Mouse (Mus musculus): ENCODE results near the gene Cnbd2. TPM values are rescaled to one million over a fixed set of nuclear protein-coding genes. Genes with fewer than 3 reads are reported as not detected.

The Cnbd2 gene
- polyA plus RNA-seq, 1 experiment: not detected

DNA sequence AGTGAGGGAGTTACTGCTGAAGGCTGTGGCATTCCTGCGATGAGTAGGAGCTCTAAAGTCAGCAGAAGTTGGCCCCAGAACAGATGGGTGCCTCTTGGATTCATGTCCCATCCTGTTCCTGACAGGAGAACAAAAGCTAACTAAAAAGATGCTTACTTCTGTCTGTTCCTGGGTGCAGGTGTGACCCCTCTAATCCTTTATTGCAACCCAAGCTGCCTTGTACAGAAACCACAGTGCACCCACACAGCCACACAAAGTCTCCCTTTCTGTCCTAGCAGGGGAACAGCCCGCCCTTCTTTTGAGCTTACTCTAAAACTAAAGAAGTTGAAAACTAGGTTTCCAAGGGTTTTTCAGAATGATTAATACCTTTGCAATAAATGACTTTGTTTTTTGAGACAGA lies 23.9 kb upstream of the Cnbd2 start:
- no peak overlapping the region for H3K4me3 ChIP-seq (ENCODE audit: insufficient read depth, low read depth, low read length)
- no peaks in the 10 kb centered on the region for H3K4me1 ChIP-seq (ENCODE audit: control insufficient read depth, insufficient read depth, low read length)
- no peak for TF ChIP-seq POLR2A (IDR thresholded peaks at IDR 0.05; ENCODE audit: insufficient read depth, low read depth, low read length)
- TF ChIP-seq CTCF (IDR thresholded peaks at IDR 0.05; ENCODE audit: insufficient read depth, low read depth, low read length): no peak
- WGBS: 82% methylated on average over 2 of the region's 2 CpGs
- H3K27ac ChIP-seq (ENCODE audit: insufficient read depth, low read depth, low read length): no peak overlapping the region

DNA sequence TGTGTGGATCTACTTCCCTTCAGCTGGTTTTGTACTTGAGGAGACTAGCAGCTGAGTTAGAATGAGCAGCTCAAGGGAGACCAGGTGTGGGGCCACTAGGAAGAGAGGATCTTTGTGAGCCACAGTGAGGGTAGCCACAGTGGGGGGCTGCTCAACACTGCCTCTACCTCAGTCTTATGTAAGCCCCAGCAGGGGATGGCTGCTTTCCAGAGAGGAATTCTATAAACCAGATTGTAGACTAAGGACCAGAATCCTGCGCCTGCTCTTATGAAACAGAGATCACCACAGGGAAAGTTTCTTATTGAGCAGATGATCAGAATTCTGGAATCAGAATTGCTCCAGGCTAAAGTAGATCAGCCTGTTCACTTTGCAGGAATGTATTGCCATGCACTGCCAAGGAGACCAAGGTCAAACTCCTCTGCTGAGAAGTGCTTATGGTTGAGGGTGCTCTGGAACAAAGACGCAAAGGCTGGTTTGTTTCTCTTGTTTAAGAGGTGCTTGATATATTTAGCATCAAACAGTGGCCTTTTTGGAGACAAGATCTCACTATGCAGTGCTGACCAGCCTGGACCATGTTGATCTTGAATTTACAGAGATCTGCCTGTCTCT lies 22.4 kb upstream of the Cnbd2 start:
- 76% methylated on average over 2 of the region's 2 CpGs for WGBS
- Histone ChIP-seq H3K4me1 (ENCODE audit: control insufficient read depth, insufficient read depth, low read length) (no peaks in the 10 kb centered on the region; the same call in 1 of the 2 replicates), H3K4me3 (ENCODE audit: insufficient read depth, low read depth, low read length) (no peak overlapping the region), H3K27ac (ENCODE audit: insufficient read depth, low read depth, low read length) (peak overlapping the region; percentile 16; the same call in 1 of the 2 replicates)
- TF ChIP-seq CTCF (IDR thresholded peaks at IDR 0.05; ENCODE audit: insufficient read depth, low read depth, low read length) (no peak), POLR2A (IDR thresholded peaks at IDR 0.05; ENCODE audit: insufficient read depth, low read depth, low read length) (no peak)

DNA sequence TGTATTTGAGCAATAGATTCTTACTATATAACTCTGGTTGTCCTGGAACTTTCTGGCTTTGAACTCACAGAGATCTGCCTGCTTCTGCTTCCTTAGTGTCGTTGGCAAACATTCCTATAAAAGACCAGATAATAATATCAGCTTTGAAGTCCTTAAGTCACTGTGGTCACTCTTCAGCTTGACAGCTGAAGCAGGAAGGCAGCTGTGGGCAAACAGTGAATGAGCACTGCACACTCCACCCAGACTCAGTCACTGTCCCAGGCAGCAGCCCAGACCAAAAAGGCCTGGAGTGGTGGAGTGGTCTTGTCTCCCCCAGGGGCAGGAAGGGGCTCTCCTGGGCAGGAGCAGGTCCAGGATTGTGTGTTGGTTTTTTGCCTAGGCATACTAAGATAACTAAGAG lies 20.1 kb upstream of the Cnbd2 start:
- TF ChIP-seq POLR2A (IDR thresholded peaks at IDR 0.05; ENCODE audit: insufficient read depth, low read depth, low read length) (no peak), CTCF (IDR thresholded peaks at IDR 0.05; ENCODE audit: insufficient read depth, low read depth, low read length) (no peak)
- H3K4me1 ChIP-seq (ENCODE audit: control insufficient read depth, insufficient read depth, low read length): peaks cover 3% of the 10 kb centered on the region
- no peak overlapping the region for H3K4me3 ChIP-seq (ENCODE audit: insufficient read depth, low read depth, low read length)
- no peak overlapping the region for H3K27ac ChIP-seq (ENCODE audit: insufficient read depth, low read depth, low read length)
- WGBS: 96% methylated on average over 1 of the region's 1 CpGs

DNA sequence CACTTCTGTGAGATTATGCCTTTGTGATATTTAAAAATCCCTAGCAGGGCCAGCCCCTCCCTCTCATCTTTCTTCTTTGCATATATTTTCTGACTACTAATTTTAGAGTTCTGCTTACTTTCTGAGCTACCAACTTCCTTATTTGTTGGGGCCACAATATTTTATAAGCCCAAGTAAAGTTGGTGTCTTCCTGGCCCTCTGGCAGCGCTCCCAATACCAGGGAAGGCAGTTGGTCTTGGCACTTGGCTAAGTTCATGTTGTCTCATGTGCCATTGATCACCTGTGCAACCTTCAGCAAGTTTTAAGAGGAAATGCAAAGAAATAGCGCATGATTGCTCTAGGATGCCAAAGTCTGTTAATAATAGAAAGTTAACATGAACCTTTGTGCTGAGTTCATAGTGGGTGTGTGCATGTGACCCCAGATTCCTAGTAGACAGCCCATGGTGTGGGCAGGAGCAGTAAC lies 16.5 kb upstream of the Cnbd2 start:
- H3K4me3 ChIP-seq (ENCODE audit: insufficient read depth, low read depth, low read length): no peak overlapping the region
- H3K4me1 ChIP-seq (ENCODE audit: control insufficient read depth, insufficient read depth, low read length): peaks cover 8% of the 10 kb centered on the region
- no peak overlapping the region for H3K27ac ChIP-seq (ENCODE audit: insufficient read depth, low read depth, low read length)
- 90% methylated on average over 2 of the region's 2 CpGs for WGBS
- TF ChIP-seq CTCF (IDR thresholded peaks at IDR 0.05; ENCODE audit: insufficient read depth, low read depth, low read length): no peak
- no peak for TF ChIP-seq POLR2A (IDR thresholded peaks at IDR 0.05; ENCODE audit: insufficient read depth, low read depth, low read length)

DNA sequence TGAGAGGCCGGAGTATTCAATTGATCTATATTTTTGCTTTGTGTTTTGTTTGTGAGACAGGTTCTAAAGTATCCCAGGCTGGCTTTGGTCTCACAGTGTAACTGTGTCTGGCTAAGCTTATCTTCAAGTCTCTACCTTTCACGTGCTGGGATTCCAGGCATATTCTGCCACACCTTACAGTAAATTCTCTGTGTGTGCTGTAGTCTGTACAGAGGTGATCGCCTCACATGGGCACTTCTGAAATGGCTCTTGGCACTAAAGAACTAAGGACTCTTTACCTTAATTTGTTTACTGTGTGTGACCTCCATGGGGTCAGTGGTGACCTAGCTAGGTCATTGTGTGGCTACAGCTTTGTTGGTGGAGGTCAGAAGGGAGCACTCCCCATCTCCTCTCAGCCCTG lies 15.9 kb upstream of the Cnbd2 start:
- Histone ChIP-seq H3K27ac (ENCODE audit: insufficient read depth, low read depth, low read length) (no peak overlapping the region), H3K4me1 (ENCODE audit: control insufficient read depth, insufficient read depth, low read length) (peaks cover 8% of the 10 kb centered on the region), H3K4me3 (ENCODE audit: insufficient read depth, low read depth, low read length) (no peak overlapping the region)
- 93% methylated on average over 3 of the region's 3 CpGs for WGBS
- TF ChIP-seq CTCF (IDR thresholded peaks at IDR 0.05; ENCODE audit: insufficient read depth, low read depth, low read length) (no peak), POLR2A (IDR thresholded peaks at IDR 0.05; ENCODE audit: insufficient read depth, low read depth, low read length) (no peak)

DNA sequence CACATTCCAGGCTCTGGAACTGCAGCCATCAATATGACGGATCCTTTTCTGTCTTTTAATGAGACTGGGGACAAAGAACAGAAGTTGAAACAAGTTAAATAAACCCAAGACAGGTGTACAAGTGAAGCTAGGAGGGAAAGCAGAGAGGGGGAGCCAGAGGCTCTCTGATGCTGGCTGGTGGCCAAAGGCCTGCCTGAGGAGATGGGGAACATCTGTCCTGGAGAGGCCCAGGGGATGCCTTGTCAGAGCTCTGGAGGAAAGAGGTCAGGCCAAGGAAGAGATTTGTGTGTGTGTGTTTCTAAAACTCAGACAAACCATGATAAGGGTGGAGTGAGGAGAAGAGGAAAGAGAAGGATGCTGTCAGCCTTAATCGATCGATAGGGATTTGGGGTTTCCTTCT lies 14.4 kb upstream of the Cnbd2 start:
- Histone ChIP-seq H3K4me3 (ENCODE audit: insufficient read depth, low read depth, low read length) (no peak overlapping the region), H3K4me1 (ENCODE audit: control insufficient read depth, insufficient read depth, low read length) (peaks cover 8% of the 10 kb centered on the region), H3K27ac (ENCODE audit: insufficient read depth, low read depth, low read length) (no peak overlapping the region)
- 90% methylated on average over 3 of the region's 3 CpGs for WGBS
- no peak for TF ChIP-seq CTCF (IDR thresholded peaks at IDR 0.05; ENCODE audit: insufficient read depth, low read depth, low read length)
- TF ChIP-seq POLR2A (IDR thresholded peaks at IDR 0.05; ENCODE audit: insufficient read depth, low read depth, low read length): no peak

DNA sequence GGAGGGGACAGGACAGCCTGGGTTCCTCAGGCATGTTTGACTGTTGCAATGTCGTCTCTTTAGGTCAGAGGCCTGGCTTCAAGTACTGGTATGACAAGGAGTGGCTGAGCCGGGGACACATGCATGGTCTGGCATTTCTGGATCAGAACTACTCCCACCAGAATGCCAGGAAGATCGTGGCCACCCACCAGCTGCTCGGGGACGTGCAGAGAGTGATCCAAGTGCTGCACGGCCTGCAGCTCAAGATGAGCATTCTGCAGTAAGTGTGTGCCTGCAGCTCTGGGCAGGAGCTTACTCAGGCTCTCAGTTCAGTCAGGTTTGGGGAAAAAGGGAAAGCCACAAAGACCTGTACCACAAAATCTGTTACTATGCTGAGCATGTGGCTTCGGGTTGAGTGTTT lies 13.6 kb upstream of the Cnbd2 start:
- peaks cover 8% of the 10 kb centered on the region for H3K4me1 ChIP-seq (ENCODE audit: control insufficient read depth, insufficient read depth, low read length)
- H3K4me3 ChIP-seq (ENCODE audit: insufficient read depth, low read depth, low read length): no peak overlapping the region
- WGBS: 49% methylated on average over 7 of the region's 7 CpGs
- peak overlapping the region; percentile 41 for H3K27ac ChIP-seq (ENCODE audit: insufficient read depth, low read depth, low read length)
- TF ChIP-seq CTCF (IDR thresholded peaks at IDR 0.05; ENCODE audit: insufficient read depth, low read depth, low read length): no peak
- TF ChIP-seq POLR2A (IDR thresholded peaks at IDR 0.05; ENCODE audit: insufficient read depth, low read depth, low read length): no peak

DNA sequence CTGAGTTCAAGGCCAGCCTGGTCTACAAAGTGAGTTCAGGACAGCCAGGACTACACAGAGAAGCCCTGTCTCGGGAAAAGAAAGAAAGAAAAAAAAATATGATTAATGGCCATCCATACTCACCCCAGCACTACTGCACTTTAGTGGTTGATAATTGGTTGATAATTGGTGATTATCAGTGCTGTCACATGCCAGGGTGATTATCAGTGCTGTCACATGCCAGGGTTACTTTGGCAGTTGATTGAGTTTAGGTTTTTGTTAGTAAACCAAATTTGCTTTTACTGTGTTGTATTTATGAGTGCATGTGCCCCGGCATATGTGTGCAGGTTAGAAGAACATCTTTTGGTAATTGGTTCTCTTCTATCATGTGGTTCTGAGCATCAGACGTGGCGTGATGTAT lies 10.0 kb upstream of the Cnbd2 start:
- no peak for TF ChIP-seq CTCF (IDR thresholded peaks at IDR 0.05; ENCODE audit: insufficient read depth, low read depth, low read length)
- no peak for TF ChIP-seq POLR2A (IDR thresholded peaks at IDR 0.05; ENCODE audit: insufficient read depth, low read depth, low read length)
- Histone ChIP-seq H3K4me3 (ENCODE audit: insufficient read depth, low read depth, low read length) (no peak overlapping the region), H3K4me1 (ENCODE audit: control insufficient read depth, insufficient read depth, low read length) (peaks cover 5% of the 10 kb centered on the region), H3K27ac (ENCODE audit: insufficient read depth, low read depth, low read length) (no peak overlapping the region)
- WGBS: 83% methylated on average over 4 of the region's 4 CpGs

DNA sequence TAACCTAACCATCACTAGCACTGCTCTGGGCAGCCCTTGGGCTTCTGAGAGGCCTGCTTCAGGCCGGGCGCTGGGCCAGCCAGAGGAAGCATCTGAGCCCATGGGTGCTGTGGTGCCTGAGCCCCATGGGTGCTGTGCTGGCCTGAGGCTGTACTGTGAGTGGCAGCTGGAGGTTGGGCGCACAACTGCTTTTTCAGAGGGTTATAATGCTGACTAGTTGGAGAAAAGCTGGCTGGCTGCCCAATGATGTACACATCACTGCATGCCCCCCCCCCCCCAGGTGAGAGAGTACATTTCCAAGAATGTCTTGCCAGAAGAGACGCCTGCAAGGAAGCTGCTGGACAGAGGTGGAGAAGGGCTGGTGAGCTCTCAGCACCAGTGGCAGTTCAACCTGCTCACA lies 7.7 kb upstream of the Cnbd2 start:
- WGBS: 94% methylated on average over 4 of the region's 4 CpGs
- TF ChIP-seq CTCF (IDR thresholded peaks at IDR 0.05; ENCODE audit: insufficient read depth, low read depth, low read length): no peak
- no peak for TF ChIP-seq POLR2A (IDR thresholded peaks at IDR 0.05; ENCODE audit: insufficient read depth, low read depth, low read length)
- no peaks in the 10 kb centered on the region for H3K4me1 ChIP-seq (ENCODE audit: control insufficient read depth, insufficient read depth, low read length)
- H3K4me3 ChIP-seq (ENCODE audit: insufficient read depth, low read depth, low read length): no peak overlapping the region
- H3K27ac ChIP-seq (ENCODE audit: insufficient read depth, low read depth, low read length): no peak overlapping the region
